Mouse (Mus musculus): ENCODE data around the gene Prkra.
"Not testable (repeated sequence)": the region's sequence is repeated elsewhere in the genome, so short reads cannot be mapped to it uniquely, and the experiment has no call there.

Prkra gene

GRCm38 (mm10) chr2:76655982-76656381 is 8.2 kb upstream of the Prkra start:
- peak; percentile 12 for DNase-seq (ENCODE audit: low read depth, low spot score)

- DNase-seq (ENCODE audit: low read depth, low spot score) = no peak
Measured at GRCm38 (mm10) chr2:76655444-76655843, 7.6 kb upstream of the Prkra start.

GRCm38 (mm10) chr2:76654646-76655045 is 6.8 kb upstream of the Prkra start:
- DNase-seq (ENCODE audit: low read depth, low spot score) = no peak

GRCm38 (mm10) chr2:76653070-76653469 is 5.3 kb upstream of the Prkra start:
- no peak for DNase-seq (ENCODE audit: low read depth, low spot score)

- DNase-seq (ENCODE audit: low read depth, low spot score) = no peak
Measured at GRCm38 (mm10) chr2:76648666-76649141, 889 bp upstream of the Prkra start.

GRCm38 (mm10) chr2:76647441-76647869 is 360 bp downstream of the Prkra start:
- DNase-seq (ENCODE audit: low read depth, low spot score) = peak; percentile 28

- no peak for DNase-seq (ENCODE audit: low read depth, low spot score)
Measured at GRCm38 (mm10) chr2:76643801-76644200, 4.0 kb downstream of the Prkra start.

GRCm38 (mm10) chr2:76639637-76640036 is 8.2 kb downstream of the Prkra start:
- no peak for DNase-seq (ENCODE audit: low read depth, low spot score)

- DNase-seq (ENCODE audit: low read depth, low spot score) = no peak
Measured at GRCm38 (mm10) chr2:76631600-76631999, 16.2 kb downstream of the Prkra start.

- no peak for DNase-seq (ENCODE audit: low read depth, low spot score)
Measured at GRCm38 (mm10) chr2:76630293-76630692, 17.5 kb downstream of the Prkra start.

- DNase-seq (ENCODE audit: low read depth, low spot score) = not testable (repeated sequence)
Measured at GRCm38 (mm10) chr2:76622316-76622715, 25.5 kb downstream of the Prkra start.

- DNase-seq (ENCODE audit: low read depth, low spot score) = no peak
Measured at GRCm38 (mm10) chr2:76621724-76622123, 26.1 kb downstream of the Prkra start.

- DNase-seq (ENCODE audit: low read depth, low spot score) = no peak
Measured at GRCm38 (mm10) chr2:76620188-76620587, 27.6 kb downstream of the Prkra start.

GRCm38 (mm10) chr2:76618078-76618477 is 29.7 kb downstream of the Prkra start:
- peak; percentile 53 for DNase-seq (ENCODE audit: low read depth, low spot score)

GRCm38 (mm10) chr2:76611996-76612395 is 35.8 kb downstream of the Prkra start:
- no peak for DNase-seq (ENCODE audit: low read depth, low spot score)

- DNase-seq (ENCODE audit: low read depth, low spot score) = no peak
Measured at GRCm38 (mm10) chr2:76610326-76611104, 37.3 kb downstream of the Prkra start.

GRCm38 (mm10) chr2:76606704-76607103 is 41.1 kb downstream of the Prkra start:
- DNase-seq (ENCODE audit: low read depth, low spot score) = no peak

GRCm38 (mm10) chr2:76602256-76602655 is 45.6 kb downstream of the Prkra start:
- DNase-seq (ENCODE audit: low read depth, low spot score) = no peak

GRCm38 (mm10) chr2:76599214-76599613 is 48.6 kb downstream of the Prkra start:
- no peak for DNase-seq (ENCODE audit: low read depth, low spot score)

- no peak for DNase-seq (ENCODE audit: low read depth, low spot score)
Measured at GRCm38 (mm10) chr2:76597521-76597920, 50.3 kb downstream of the Prkra start.

GRCm38 (mm10) chr2:76592401-76592924 is 55.4 kb downstream of the Prkra start:
- no peak for DNase-seq (ENCODE audit: low read depth, low spot score)

GRCm38 (mm10) chr2:76590221-76590620 is 57.6 kb downstream of the Prkra start:
- no peak for DNase-seq (ENCODE audit: low read depth, low spot score)

GRCm38 (mm10) chr2:76586906-76587305 is 60.9 kb downstream of the Prkra start:
- no peak for DNase-seq (ENCODE audit: low read depth, low spot score)

Measured in CD4-positive, CD25-positive, alpha-beta regulatory T cell, adult 2 months (primary cell).